Mouse (Mus musculus): ENCODE measurements around the gene Vmn1r220.
"Not testable (repeated sequence)": the region's sequence is repeated elsewhere in the genome, so short reads cannot be mapped to it uniquely, and the experiment has no call there.

Vmn1r220 gene

DNA sequence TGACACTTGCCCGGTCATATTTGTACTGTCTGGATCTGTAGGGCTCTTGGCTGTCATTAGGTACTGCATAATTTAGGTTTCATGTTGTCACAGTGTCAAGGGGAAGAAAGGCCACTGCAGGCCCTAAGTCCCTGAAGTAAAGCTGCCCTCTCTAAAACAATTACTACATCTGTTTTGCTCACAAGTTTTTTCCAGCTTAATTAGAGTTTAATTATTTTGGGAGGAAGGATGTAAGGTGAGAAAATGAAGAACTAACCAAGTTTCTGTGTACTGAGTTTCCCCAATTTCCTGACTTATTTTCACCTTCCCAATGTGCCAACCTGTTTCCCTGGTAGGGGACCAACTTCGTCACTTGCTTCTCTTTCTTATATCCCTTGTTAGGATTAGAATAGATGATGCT, at the start of gene Vmn1r220:
TSS of gene Vmn1r220 (minus strand) at position 101 of the 400 bp plus-strand sequence.
- DNase-seq (ENCODE audit: extremely low spot score, low read depth, low spot score), result no peak

DNA sequence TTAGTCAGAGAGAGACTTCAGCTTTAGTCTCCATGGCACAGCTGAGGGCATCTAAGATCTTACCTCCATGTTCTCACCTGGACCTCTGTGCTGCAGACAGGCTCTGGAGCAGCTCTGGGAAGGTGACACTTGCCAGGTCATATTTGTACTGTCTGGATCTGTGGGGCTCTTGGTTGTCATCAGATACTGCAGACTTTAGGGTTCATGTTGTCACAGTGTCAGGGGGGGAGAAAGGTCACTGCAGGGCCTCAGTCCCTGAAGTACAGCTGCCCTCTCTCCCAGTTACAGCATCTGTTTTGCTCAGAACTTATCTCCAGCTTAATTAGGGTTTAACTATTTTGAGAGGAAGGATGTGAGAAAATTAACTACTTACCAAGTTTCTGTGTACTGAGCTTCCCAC, 48.1 kb upstream of the Vmn1r220 start, which contains the start of gene Vmn1r222:
TSS of gene Vmn1r222 (minus strand) at position 101 of the 400 bp plus-strand sequence.
- DNase-seq (ENCODE audit: extremely low spot score, low read depth, low spot score), result not testable (repeated sequence)

- DNase-seq (ENCODE audit: extremely low spot score, low read depth, low spot score), result not testable (repeated sequence)
Observed at GRCm38 (mm10) chr13:23213827-23214226, 26.1 kb upstream of the Vmn1r220 start, which contains the start of gene Vmn1r221. Gene Vmn1r221 (plus strand): TSS chr13:23214127.

DNA sequence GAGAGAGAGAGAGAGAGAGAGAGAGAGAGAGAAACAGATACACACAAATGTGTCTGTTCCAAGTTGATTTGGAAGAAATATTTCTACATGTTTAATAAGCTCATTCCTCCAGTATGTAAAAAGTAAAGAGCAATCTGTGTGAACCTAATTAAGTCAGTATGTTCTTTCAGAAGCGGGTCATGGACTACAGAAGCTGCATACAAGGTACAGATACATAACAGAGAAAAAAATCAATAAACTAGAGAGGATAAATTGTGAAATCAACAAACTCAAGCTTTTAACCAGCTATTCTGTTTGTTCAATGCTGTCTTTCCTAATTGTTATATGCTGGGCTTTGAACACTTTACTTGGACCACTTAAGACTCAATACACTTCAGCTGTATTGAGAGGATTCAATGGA, 16.1 kb upstream of the Vmn1r220 start:
- DNase-seq (ENCODE audit: extremely low spot score, low read depth, low spot score), result not testable (repeated sequence)

- not testable (repeated sequence) for DNase-seq (ENCODE audit: extremely low spot score, low read depth, low spot score)
Observed at GRCm38 (mm10) chr13:23166471-23166870, 21.3 kb downstream of the Vmn1r220 start.

DNA sequence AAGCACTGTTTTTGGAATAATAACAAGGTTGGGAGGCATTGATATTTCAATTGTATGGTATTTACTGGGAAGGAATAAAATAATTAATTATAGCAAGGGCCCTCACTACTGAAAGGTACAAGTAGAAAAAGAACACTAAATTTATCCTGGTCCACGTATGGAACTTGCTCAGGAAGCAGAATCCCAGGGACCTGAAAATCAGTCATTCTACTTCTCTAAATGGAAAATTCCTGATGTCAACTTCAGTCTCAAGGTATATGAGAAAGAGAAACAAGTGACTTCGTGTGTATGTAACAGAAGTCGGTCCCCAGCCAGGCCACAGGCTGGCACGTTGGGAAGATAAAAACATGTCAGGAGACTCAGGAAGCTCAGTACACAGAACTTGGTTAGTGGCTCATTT, 28.8 kb downstream of the Vmn1r220 start, which contains the start of gene Vmn1r219:
TSS of gene Vmn1r219 (plus strand) at position 301 of the 400 bp plus-strand sequence.
- DNase-seq (ENCODE audit: extremely low spot score, low read depth, low spot score), result no peak

- no peak for DNase-seq (ENCODE audit: extremely low spot score, low read depth, low spot score)
Observed at GRCm38 (mm10) chr13:23157848-23158247, 29.9 kb downstream of the Vmn1r220 start.

- no peak for DNase-seq (ENCODE audit: extremely low spot score, low read depth, low spot score)
Observed at GRCm38 (mm10) chr13:23138880-23139279, 48.9 kb downstream of the Vmn1r220 start.

DNA sequence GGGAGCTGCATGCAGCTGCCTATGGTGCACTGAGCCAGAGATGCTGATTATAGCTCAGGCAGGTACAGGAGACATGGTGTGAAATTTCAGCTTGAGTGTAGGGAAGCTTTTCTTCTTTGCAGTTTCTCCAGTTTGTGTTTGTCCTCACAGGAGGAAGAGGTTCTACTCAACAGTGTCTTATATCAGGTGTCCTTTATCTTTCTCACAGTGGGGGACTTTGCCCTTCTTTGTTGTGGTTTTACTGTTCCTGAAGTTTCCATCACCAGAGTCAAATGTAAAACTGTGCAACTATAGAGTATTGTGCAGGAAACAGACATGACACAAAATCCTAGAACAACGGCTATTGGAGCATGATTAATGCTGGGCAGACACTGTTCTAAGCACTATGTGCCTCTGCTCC, 54.3 kb downstream of the Vmn1r220 start:
- no peak for DNase-seq (ENCODE audit: extremely low spot score, low read depth, low spot score)

DNA sequence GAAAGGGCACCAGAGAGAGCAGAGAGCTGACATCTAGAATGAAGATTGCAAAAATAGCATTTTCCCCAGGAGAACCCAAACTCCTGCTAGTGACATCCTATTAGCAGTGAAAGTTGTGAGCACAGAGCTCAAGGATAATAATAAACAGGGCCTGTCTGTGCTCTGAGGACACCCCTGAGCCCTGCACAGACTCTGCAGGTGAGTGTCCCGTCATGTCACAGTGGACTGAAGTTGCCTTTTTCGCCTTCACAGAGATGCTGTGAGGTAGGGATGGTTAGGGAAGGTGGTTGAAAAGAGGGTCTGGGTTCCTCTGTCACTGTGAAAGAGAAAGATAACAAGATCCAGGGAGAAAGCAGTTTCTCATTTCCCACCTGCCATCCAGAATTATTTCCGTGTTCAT, 54.7 kb downstream of the Vmn1r220 start, which contains the start of gene Vmn1r218:
TSS of gene Vmn1r218 (plus strand) at position 57 of the 400 bp plus-strand sequence.
- DNase-seq (ENCODE audit: extremely low spot score, low read depth, low spot score), result no peak

Data from hindlimb bud, embryonic 11.5 days (tissue).